Mouse (Mus musculus) lung, postnatal 36 days (tissue): ENCODE measurements around the gene Dop1b.

ENCODE experiments used
- DNase-seq: peaks from one replicate; pipeline ENCODE4 v3.0.0; 2022; ENCODE audit warnings: mixed read lengths

Gene Dop1b

DNA sequence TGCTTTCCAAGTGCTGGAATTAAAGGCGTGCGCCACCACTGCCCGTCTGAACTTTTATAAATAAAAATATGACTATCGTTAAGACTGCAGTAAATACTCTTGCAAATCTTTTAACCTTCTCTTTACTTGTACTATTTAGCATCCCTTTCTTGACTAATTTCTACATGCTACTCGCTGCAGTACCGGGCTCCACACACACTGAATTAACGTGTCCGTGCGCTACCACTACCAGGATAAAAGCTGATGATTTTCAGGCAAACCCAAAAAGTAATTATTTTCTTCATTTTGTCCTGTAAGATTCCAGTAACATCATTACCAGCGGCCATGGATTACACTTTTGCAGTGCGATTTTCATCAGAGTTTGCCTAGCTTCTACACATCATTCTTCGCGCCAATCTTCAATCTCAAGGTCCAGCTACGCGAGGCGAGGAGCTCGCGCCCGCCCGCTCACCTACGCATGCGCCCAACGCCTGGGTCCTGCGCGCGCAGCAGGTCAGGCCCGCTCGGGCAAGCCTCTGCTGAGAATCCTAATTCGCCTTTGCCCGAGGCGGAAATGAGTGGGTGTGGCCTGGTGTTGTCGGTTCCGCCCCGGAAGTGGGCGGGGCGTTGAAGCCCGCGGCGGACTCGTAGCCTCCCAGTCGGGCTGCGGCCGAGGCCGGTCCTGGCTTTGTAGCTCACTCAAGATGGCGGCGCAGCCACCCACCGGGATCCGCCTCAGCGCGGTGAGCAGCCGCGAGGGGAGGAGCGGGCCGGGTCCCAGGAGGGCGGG, 120.1 kb downstream of the Dop1b start, which contains the start of gene Morc3:
Gene Morc3, plus strand, starts transcription at position 495 of the 769 bp plus-strand sequence.
- DNase-seq = peak; percentile 100

DNA sequence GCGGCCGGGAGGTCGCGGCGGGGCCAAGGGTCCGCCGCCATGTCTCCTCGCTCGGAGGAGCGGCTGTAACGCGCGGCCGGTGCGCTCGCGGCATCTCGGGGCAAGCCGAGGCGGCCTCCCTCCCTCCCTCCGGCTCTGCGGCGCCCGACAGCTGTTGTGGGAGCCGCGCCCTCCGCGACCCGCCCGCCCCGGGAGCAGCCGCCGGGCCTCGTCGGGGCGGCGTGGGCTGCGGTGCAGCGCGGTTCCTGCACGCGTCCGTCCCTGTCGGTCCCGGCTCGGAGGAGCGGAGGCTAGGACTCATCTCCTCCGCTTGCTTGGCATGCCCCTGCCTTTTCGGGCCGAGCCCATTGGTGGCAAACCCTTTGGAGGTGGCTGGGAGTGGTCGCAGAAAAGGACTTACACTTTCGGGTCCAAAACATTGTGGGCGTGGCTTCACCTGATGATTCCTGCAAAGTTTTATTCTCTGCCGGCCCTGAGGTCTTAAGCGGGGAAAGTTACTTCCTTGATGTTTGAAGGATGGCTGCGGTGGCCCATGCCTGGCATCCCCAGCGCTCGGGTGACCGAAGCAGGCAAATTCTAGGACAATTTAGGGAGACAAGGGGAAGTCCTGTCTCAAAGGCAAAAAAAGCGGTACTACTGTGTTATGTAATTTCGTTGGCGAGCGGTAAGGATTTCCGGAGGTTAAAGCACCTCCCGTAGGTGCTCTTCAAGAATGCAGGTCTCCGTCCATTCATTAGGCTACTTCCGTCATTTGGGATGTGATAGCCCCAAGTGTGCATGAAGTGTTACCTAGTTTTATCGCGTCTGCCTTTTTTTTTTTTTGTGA, 121.0 kb downstream of the Dop1b start:
- DNase-seq = peak; percentile 69

DNA sequence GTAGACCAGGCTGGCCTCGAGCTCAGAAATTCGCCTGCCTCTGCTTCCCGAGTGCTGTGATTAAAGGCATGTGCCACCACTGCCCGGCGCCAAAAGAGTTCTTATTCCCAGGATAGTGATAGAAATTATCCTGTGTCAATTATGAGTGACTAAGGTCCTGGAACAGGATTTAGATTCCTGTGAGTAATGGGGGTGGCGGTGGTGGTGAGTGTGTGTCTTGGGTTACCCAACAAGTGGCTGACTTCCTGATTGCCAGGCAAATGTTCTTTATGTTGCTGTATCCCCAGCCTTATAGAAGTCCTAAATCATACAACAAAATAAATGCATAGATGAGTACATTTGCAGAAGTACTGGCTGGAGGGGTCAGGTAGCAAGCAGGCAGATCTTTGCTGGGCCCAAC, 121.8 kb downstream of the Dop1b start:
- DNase-seq = peak; percentile 38

DNA sequence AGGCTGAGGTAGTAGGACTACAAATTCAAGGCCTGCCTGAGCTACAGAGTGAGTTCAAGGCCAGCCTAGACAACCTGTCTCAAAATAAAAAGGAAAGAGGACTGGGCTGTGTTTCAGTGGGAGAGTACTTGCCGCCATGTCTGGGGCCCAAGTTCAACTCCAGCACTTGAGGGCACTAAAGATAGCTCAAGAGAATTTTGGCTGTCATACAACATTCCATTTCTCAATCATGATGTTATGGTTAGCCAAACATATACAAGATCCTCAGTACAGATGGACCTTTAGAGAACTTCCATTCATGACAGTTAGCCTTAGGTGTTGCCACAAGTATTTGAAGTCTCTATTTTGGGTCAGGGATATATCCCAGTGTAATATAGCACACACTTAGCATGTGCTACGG, 122.4 kb downstream of the Dop1b start:
- no peak for DNase-seq

DNA sequence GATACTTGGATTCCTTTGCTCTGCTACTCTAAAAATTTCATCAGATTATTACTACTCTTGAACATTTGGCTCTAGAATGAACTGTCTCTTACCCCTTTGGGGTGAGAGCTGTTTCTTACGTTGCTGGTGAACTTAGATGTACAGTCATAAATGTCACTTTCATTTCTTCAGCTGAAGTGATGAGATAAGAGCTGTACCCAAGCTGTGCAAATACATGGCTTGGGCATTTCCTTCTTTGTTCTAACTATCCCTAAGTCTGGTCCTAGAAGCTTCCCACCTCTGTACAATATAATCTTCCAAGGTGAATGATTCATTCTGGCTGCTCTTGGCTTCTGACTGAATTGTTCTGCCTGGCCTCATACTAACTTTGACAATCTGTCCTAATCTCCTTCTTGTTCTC, 127.3 kb downstream of the Dop1b start:
- no peak for DNase-seq

DNA sequence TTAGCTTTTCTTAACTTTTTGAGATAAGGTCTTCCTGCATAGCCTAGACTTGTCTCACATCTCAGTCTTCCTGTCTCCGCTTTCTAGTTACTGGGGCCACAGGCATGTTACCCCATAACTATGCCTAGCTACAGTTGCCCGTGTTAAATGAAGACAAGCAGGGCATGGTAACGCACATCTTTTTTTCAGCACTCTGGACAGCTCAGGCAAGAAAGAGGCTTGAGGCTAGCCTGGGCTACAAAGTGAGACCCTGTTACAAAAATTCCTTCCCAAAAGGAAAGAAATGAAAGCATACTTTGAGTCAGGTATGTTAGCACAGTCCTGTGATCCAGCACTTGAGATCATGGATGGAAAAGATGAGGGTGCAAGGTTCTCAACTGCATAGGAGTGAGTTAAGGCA, 138.8 kb downstream of the Dop1b start:
- DNase-seq = peak; percentile 24

DNA sequence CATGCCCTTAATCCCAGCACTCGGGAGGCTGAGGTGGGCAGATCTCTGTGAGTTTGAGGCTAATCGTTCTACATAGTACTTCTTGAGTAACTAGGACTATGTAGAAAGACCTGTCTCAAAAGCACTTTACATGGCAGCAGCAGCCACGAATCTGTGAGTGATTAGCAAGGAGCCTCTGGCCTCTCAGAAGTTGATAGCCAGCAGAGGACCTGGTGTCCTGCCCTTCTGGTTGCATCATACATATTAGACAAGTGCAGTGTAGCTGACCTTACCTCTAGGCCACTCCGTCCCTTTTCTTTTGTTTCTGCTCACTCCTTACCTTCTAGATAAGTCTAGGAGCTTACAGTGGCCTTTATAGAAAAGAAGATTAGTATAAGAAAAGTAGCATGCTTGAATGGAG, 148.3 kb downstream of the Dop1b start:
- peak; percentile 30 for DNase-seq
